Mouse (Mus musculus) CH12.LX (cell line): ENCODE data around the gene Tfdp1. TPM values are rescaled to one million over a fixed set of nuclear protein-coding genes. Genes with fewer than 3 reads are reported as not detected.

Experiments used
- DNase-seq: peaks from one replicate; pipeline ENCODE4 v3.0.0-alpha.2; 2013; ENCODE audit errors: extremely low read depth
- H3K27ac ChIP-seq: 2 replicates; pipeline ENCODE4 v1.5.1; 2012; ENCODE audit warnings: low read depth, mild to moderate bottlenecking, control low read depth, moderate library complexity; ENCODE audit not compliant: insufficient read depth
- H3K27me3 ChIP-seq: replicated peaks from 2 replicates; pipeline ENCODE3; 2012; ENCODE audit warnings: inconsistent platforms
- H3K36me3 ChIP-seq, 2 experiments: replicated peaks in 1 of 2; 2 replicates each; pipeline versions ENCODE3 to v1.6.1; 2012; ENCODE audit warnings: inconsistent platforms in 1 of 2, low read length in 1 of 2, mild to moderate bottlenecking in 1 of 2, mixed read lengths in 1 of 2, moderate library complexity in 1 of 2; ENCODE audit not compliant: control insufficient read depth in 1 of 2, insufficient read depth in 1 of 2
- H3K4me1 ChIP-seq, 2 experiments: 2 replicates each; pipeline ENCODE4 v1.6.1; 2012; ENCODE audit warnings: inconsistent platforms in 1 of 2, moderate library complexity in 1 of 2; ENCODE audit not compliant: insufficient read depth in 2 of 2, control insufficient read depth in 1 of 2
- H3K4me2 ChIP-seq: 2 replicates; pipeline ENCODE4 v1.6.1; 2012; ENCODE audit warnings: low read depth, mild to moderate bottlenecking, control low read depth; ENCODE audit not compliant: poor library complexity, insufficient read depth, severe bottlenecking
- H3K4me3 ChIP-seq, 3 experiments: fragments of 150-350 bp in 1 of 3; sonication (generic) in 1 of 3; replicated peaks in 1 of 3; 2 replicates each; pipeline versions ENCODE3 to v1.5.1; 2011 to 2012; ENCODE audit warnings: low read depth in 2 of 3, low read length in 2 of 3, mild to moderate bottlenecking in 2 of 3, moderate library complexity in 2 of 3, control low read depth in 1 of 3, improper control_type of control experiment in 1 of 3, inconsistent platforms in 1 of 3, mixed read lengths in 1 of 3; ENCODE audit not compliant: poor library complexity in 1 of 3
- H3K79me2 ChIP-seq: replicated peaks from 2 replicates; pipeline ENCODE4 v1.6.1; 2012; ENCODE audit warnings: mild to moderate bottlenecking, moderate library complexity; ENCODE audit not compliant: control insufficient read depth, poor library complexity, insufficient read depth, severe bottlenecking; ENCODE audit errors: extremely low read depth
- H3K9ac ChIP-seq: 2 replicates; pipeline ENCODE4 v1.6.1; 2012; ENCODE audit warnings: low read depth, mild to moderate bottlenecking, control low read depth, moderate library complexity; ENCODE audit not compliant: insufficient read depth
- H3K9me3 ChIP-seq: replicated peaks from 2 replicates; pipeline ENCODE3; 2012; ENCODE audit warnings: low read length, inconsistent platforms, mixed read lengths
- BHLHE40 ChIP-seq: IDR thresholded peaks from 2 replicates; pipeline ENCODE4 v1.6.1; 2011; ENCODE audit warnings: mild to moderate bottlenecking, low read depth, low read length, improper control_type of control experiment
- CHD1 ChIP-seq: IDR thresholded peaks from 2 replicates; pipeline ENCODE4 v1.6.1; 2012; ENCODE audit warnings: low read depth, low read length, improper control_type of control experiment, inconsistent platforms
- CHD2 ChIP-seq: IDR thresholded peaks from 2 replicates; pipeline ENCODE4 v1.6.1; 2011; ENCODE audit warnings: low read length, improper control_type of control experiment
- CTCF ChIP-seq, 2 experiments: IDR thresholded peaks in 1 of 2; conservative IDR thresholded peaks in 1 of 2; 2 replicates each; pipeline ENCODE4 v1.5.1; 2011 to 2012; ENCODE audit warnings: low read depth in 2 of 2, low read length in 2 of 2, improper control_type of control experiment in 1 of 2, inconsistent platforms in 1 of 2, mild to moderate bottlenecking in 1 of 2, moderate library complexity in 1 of 2
- E2F4 ChIP-seq: IDR thresholded peaks from 2 replicates; pipeline ENCODE4 v1.6.1; 2011; ENCODE audit warnings: low read depth, low read length, improper control_type of control experiment; ENCODE audit not compliant: insufficient replicate concordance
- ELF1 ChIP-seq: IDR thresholded peaks from 2 replicates; pipeline ENCODE4 v1.6.1; 2014; ENCODE audit warnings: low read depth, mild to moderate bottlenecking, inconsistent platforms, low read length, improper control_type of control experiment
- EP300 ChIP-seq: IDR thresholded peaks from 2 replicates; pipeline ENCODE4 v1.6.1; 2011; ENCODE audit warnings: low read length, improper control_type of control experiment
- ETS1 ChIP-seq: conservative IDR thresholded peaks from 2 replicates; pipeline ENCODE4 v1.6.1; 2012; ENCODE audit warnings: low read depth, mild to moderate bottlenecking, inconsistent platforms, low read length, improper control_type of control experiment, moderate library complexity
- GABPA ChIP-seq: IDR thresholded peaks from 2 replicates; pipeline ENCODE4 v1.6.1; 2012; ENCODE audit warnings: low read depth, low read length, improper control_type of control experiment, inconsistent platforms; ENCODE audit not compliant: insufficient replicate concordance
- HCFC1 ChIP-seq: IDR thresholded peaks from 2 replicates; pipeline ENCODE4 v1.6.1; 2012; ENCODE audit warnings: low read depth, mild to moderate bottlenecking, inconsistent platforms, low read length, improper control_type of control experiment
- IRF4 ChIP-seq: IDR thresholded peaks from 2 replicates; pipeline ENCODE4 v1.6.1; 2014; ENCODE audit warnings: low read depth, mild to moderate bottlenecking, inconsistent platforms, low read length, improper control_type of control experiment
- JUN ChIP-seq: IDR thresholded peaks from 2 replicates; pipeline ENCODE4 v1.6.1; 2011; ENCODE audit warnings: low read depth, mild to moderate bottlenecking, low read length, improper control_type of control experiment, moderate library complexity; ENCODE audit not compliant: insufficient read depth
- JUND ChIP-seq: conservative IDR thresholded peaks from 2 replicates; pipeline ENCODE4 v1.6.1; 2011; ENCODE audit warnings: low read depth, low read length, improper control_type of control experiment
- KAT2A ChIP-seq: IDR thresholded peaks from 2 replicates; pipeline ENCODE4 v1.6.1; 2012; ENCODE audit warnings: low read length, improper control_type of control experiment, inconsistent platforms; ENCODE audit not compliant: insufficient replicate concordance
- MAFK ChIP-seq: IDR thresholded peaks from 2 replicates; pipeline ENCODE4 v1.6.1; 2011; ENCODE audit warnings: low read length, improper control_type of control experiment; ENCODE audit not compliant: insufficient replicate concordance
- MAX ChIP-seq: IDR thresholded peaks from 2 replicates; pipeline ENCODE4 v1.6.1; 2011; ENCODE audit warnings: low read length, improper control_type of control experiment
- MAZ ChIP-seq: IDR thresholded peaks from 2 replicates; pipeline ENCODE4 v1.6.1; 2012; ENCODE audit warnings: low read depth, mild to moderate bottlenecking, inconsistent platforms, low read length, improper control_type of control experiment, moderate library complexity
- MEF2A ChIP-seq: IDR thresholded peaks from 2 replicates; pipeline ENCODE4 v1.6.1; 2014; ENCODE audit warnings: low read depth, mild to moderate bottlenecking, inconsistent platforms, low read length, improper control_type of control experiment, borderline replicate concordance
- MXI1 ChIP-seq: IDR thresholded peaks from 2 replicates; pipeline ENCODE4 v1.6.1; 2011; ENCODE audit warnings: mild to moderate bottlenecking, low read depth, low read length, improper control_type of control experiment
- MYC ChIP-seq: IDR thresholded peaks from 2 replicates; pipeline ENCODE4 v1.6.1; 2011; ENCODE audit warnings: low read depth, mild to moderate bottlenecking, improper control_type of control experiment, low read length
- NELFE ChIP-seq: IDR thresholded peaks from 2 replicates; pipeline ENCODE4 v1.6.1; 2011; ENCODE audit warnings: low read depth, low read length, improper control_type of control experiment
- NRF1 ChIP-seq: IDR thresholded peaks from 2 replicates; pipeline ENCODE4 v1.6.1; 2014; ENCODE audit warnings: low read depth, mild to moderate bottlenecking, inconsistent platforms, low read length, improper control_type of control experiment, moderate library complexity
- PAX5 ChIP-seq: IDR thresholded peaks from 2 replicates; pipeline ENCODE4 v1.6.1; 2012; ENCODE audit warnings: low read length, inconsistent platforms, mixed read lengths
- POLR2A ChIP-seq: IDR thresholded peaks from 2 replicates; pipeline ENCODE4 v1.6.1; 2011; ENCODE audit warnings: low read depth, mild to moderate bottlenecking, improper control_type of control experiment, low read length
- POLR2AphosphoS2 ChIP-seq: IDR thresholded peaks from 2 replicates; pipeline ENCODE4 v1.6.1; 2011; ENCODE audit warnings: low read depth, low read length, improper control_type of control experiment
- RAD21 ChIP-seq: IDR thresholded peaks from 2 replicates; pipeline ENCODE4 v1.6.1; 2011; ENCODE audit warnings: low read depth, mild to moderate bottlenecking, low read length, improper control_type of control experiment, moderate library complexity
- RCOR1 ChIP-seq: conservative IDR thresholded peaks from 2 replicates; pipeline ENCODE4 v1.6.1; 2012; ENCODE audit warnings: low read depth, mild to moderate bottlenecking, inconsistent platforms, low read length, improper control_type of control experiment
- SIN3A ChIP-seq: IDR thresholded peaks from 2 replicates; pipeline ENCODE4 v1.6.1; 2012; ENCODE audit warnings: low read length, improper control_type of control experiment, inconsistent platforms
- SMC3 ChIP-seq: IDR thresholded peaks from 2 replicates; pipeline ENCODE4 v1.6.1; 2011; ENCODE audit warnings: low read depth, low read length, improper control_type of control experiment
- TBP ChIP-seq: conservative IDR thresholded peaks from 2 replicates; pipeline ENCODE4 v1.6.1; 2011; ENCODE audit warnings: low read depth, low read length, improper control_type of control experiment
- TCF12 ChIP-seq: IDR thresholded peaks from 2 replicates; pipeline ENCODE4 v1.6.1; 2014; ENCODE audit warnings: low read depth, mild to moderate bottlenecking, inconsistent platforms, low read length, improper control_type of control experiment
- UBTF ChIP-seq: IDR thresholded peaks from 2 replicates; pipeline ENCODE4 v1.6.1; 2012; ENCODE audit warnings: low read depth, mild to moderate bottlenecking, inconsistent platforms, low read length, improper control_type of control experiment, moderate library complexity
- USF1 ChIP-seq: IDR thresholded peaks from 2 replicates; pipeline ENCODE4 v1.6.1; 2014; ENCODE audit warnings: low read depth, mild to moderate bottlenecking, inconsistent platforms, low read length, improper control_type of control experiment
- USF2 ChIP-seq: conservative IDR thresholded peaks from 2 replicates; pipeline ENCODE4 v1.6.1; 2011; ENCODE audit warnings: low read depth, low read length, improper control_type of control experiment
- ZC3H11A ChIP-seq: IDR thresholded peaks from 2 replicates; pipeline ENCODE4 v1.6.1; 2012; ENCODE audit warnings: low read depth, mild to moderate bottlenecking, inconsistent platforms, low read length, improper control_type of control experiment
- ZKSCAN1 ChIP-seq: IDR thresholded peaks from 2 replicates; pipeline ENCODE4 v1.6.1; 2012; ENCODE audit warnings: low read depth, inconsistent platforms, low read length, improper control_type of control experiment, borderline replicate concordance
- ZMIZ1 ChIP-seq: IDR thresholded peaks from 2 replicates; pipeline ENCODE4 v1.6.1; 2012; ENCODE audit warnings: low read depth, mild to moderate bottlenecking, inconsistent platforms, low read length, improper control_type of control experiment
- ZNF384 ChIP-seq: IDR thresholded peaks from 2 replicates; pipeline ENCODE4 v1.6.1; 2012; ENCODE audit warnings: low read depth, low read length, improper control_type of control experiment, inconsistent platforms
- dilution Hi-C: fragments of 300-500 bp; cut with MboI; formaldehyde crosslinking; loops from 2 replicates; pipeline ENCODE4 v1.14.3; 2020; ENCODE audit warnings: low sequenced_read_pairs; ENCODE audit not compliant: extremely low pct_unique_long_range_greater_than_20kb, extremely low pct_ligation_motif_present
- in situ Hi-C: fragments of 300-500 bp; cut with MboI; formaldehyde crosslinking; loops from 3 replicates; pipeline ENCODE4 v1.14.3; 2019; ENCODE audit warnings: low sequenced_read_pairs, low pct_ligation_motif_present, low pct_unique_long_range_greater_than_20kb, mixed read lengths
- polyA plus RNA-seq: library from polyadenylated mRNA; unstranded; fragments of >175 nt; gene quantifications from 2 replicates; pipeline ENCODE4 v1.2.1, GENCODE M21; 2012; ENCODE audit warnings: low read depth; ENCODE audit not compliant: insufficient read length
- total RNA-seq, 2 experiments: library from RNA; depleted of rRNA; stranded (reverse); fragments of 300-350 nt in 1 of 2; fragments of >200 nt in 1 of 2; gene quantifications; 2 replicates each; pipeline ENCODE4 v1.2.3; 2012 to 2014

Tfdp1 gene
- total RNA-seq (2012; rRNA removed) (189 and 226 TPM in 2 replicates), total RNA-seq (2014; rRNA removed) (338 and 351 TPM in 2 replicates), polyA plus RNA-seq (288 and 301 TPM in 2 replicates)

DNA sequence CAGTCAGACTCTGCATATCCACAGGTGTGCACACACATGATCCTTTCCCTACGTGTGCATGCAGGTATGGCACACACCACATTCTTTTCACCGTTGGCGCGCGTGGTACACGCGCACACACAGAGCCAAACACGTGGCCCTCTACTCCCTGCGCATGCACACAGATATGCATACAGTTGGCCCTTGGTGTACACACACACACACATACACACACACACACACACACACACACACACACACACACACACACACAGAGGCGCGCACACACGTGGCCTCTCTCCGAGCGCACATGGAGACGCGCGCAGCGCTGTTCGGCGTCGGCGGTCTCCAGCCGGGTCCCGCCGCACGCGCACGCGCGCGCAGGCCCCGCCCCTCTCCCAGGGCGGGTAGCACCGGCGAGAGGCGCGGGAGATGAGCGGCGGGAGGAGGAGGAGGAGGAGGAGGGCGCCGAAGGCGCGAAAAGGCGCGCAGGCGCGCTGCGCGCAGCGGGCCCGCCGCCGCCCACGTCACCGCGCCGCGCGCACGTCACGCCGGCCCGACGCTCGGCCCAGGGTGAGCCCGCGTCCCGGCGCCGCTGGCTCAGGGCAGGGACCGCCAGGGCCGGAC, at the start of gene Tfdp1:
Tfdp1 (plus strand) TSS at position 497 of the 606 bp plus-strand sequence.
- DNase-seq: peak; percentile 84
- H3K4me3 ChIP-seq: peak within 1 kb of the TSS; percentile 76 to 97 (median 86)
- in situ Hi-C loops: no loop called here

DNA sequence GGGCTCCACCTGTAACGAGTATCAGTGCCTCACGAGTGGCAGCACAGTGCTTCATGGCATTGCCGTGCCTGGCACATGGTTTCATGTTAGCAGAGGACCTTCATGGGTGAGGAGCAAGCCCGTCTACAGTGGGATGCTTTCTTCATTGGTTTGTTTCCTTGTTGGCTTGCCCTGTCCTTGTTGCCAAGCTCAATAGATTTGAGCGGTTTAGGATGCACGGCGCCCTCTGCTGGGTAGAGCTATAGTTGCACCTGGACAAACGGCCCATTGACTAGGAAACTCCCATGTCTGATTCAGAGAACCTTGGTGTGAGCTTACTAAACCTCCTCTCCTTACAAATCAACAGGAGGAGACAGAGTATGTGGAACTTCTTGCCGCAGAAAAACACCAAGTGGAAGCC, 46.2 kb upstream of the Tfdp1 start:
- peaks cover 3% of the 10 kb centered on the region for H3K27me3 ChIP-seq
- in situ Hi-C loops: no loop called here
- no peak overlapping the region for H3K9ac ChIP-seq
- H3K36me3 ChIP-seq: peaks cover 30 to 45% of the 10 kb centered on the region in 2 experiments
- H3K79me2 ChIP-seq: no peaks in the 10 kb centered on the region
- dilution Hi-C loops: no loop called here
- no peak overlapping the region for H3K4me3 ChIP-seq
- no peaks in the 10 kb centered on the region for H3K9me3 ChIP-seq
- peaks cover 16 to 27% of the 10 kb centered on the region in 2 experiments for H3K4me1 ChIP-seq
- H3K4me2 ChIP-seq: no peak overlapping the region
- peak; percentile 85 for DNase-seq
- H3K27ac ChIP-seq: no peak overlapping the region; the same call in 1 of the 2 replicates
- TF ChIP-seq CTCF (conservative IDR thresholded peaks at IDR 0.05 in 1 of 2, IDR thresholded peaks at IDR 0.05 in 1 of 2; ENCODE audit: low read depth in 2 of 2, low read length in 2 of 2): peak; percentile 80 to 87
- no peak for TF ChIP-seq TCF12
- TF ChIP-seq KAT2A: no peak
- no peak for TF ChIP-seq GABPA
- peak; percentile 64 for TF ChIP-seq SMC3
- 0 out of 2 replicates have a peak, but pooled peaks have one; percentile 27 for TF ChIP-seq IRF4
- no peak for TF ChIP-seq RCOR1
- TF ChIP-seq BHLHE40: no peak
- TF ChIP-seq JUN: no peak
- no peak for TF ChIP-seq MAZ
- TF ChIP-seq POLR2A: no peak
- TF ChIP-seq UBTF: no peak
- TF ChIP-seq USF2: no peak
- TF ChIP-seq POLR2AphosphoS2: no peak
- TF ChIP-seq ELF1: 0 out of 2 replicates have a peak, but pooled peaks have one; percentile 23
- TF ChIP-seq NRF1: 0 out of 2 replicates have a peak, but pooled peaks have one; percentile 7

More for the DNA sequence above, at the start of gene Tfdp1:
- Histone ChIP-seq H3K4me1 (peaks cover 18 to 45% of the 10 kb centered on the region in 2 experiments), H3K27ac (peak within 1 kb of the TSS; percentile 42), H3K9ac (peak within 1 kb of the TSS; percentile 99), H3K4me2 (peak within 1 kb of the TSS; percentile 74), H3K9me3 (no peaks in the 10 kb centered on the region), H3K27me3 (no peaks in the 10 kb centered on the region), H3K36me3 (peaks cover 12 to 32% of the 10 kb centered on the region in 2 experiments), H3K79me2 (peaks cover 47% of the 10 kb centered on the region)
- dilution Hi-C loops: no loop called here
- TF ChIP-seq MEF2A (0 out of 2 replicates have a peak, but pooled peaks have one; percentile 13), ELF1 (0 out of 2 replicates have a peak, but pooled peaks have one; percentile 6), SMC3 (no peak), ZNF384 (no peak), MAX (peak; percentile 98), JUND (no peak), NELFE (peak; percentile 70), CTCF (conservative IDR thresholded peaks at IDR 0.05 in 1 of 2, IDR thresholded peaks at IDR 0.05 in 1 of 2; ENCODE audit: low read depth in 2 of 2, low read length in 2 of 2) (no peak), RCOR1 (no peak), POLR2AphosphoS2 (no peak), GABPA (no peak), RAD21 (no peak), ZKSCAN1 (no peak), PAX5 (no peak), ETS1 (0 out of 2 replicates have a peak, but pooled peaks have one; percentile 19), POLR2A (peak; percentile 85), TBP (0 out of 2 replicates have a peak, but pooled peaks have one; percentile 19), USF2 (peak; percentile 5; the same call in 1 of the 2 replicates), CHD1 (no peak), ZMIZ1 (0 out of 2 replicates have a peak, but pooled peaks have one; percentile 33), MAFK (no peak), ZC3H11A (no peak), MAZ (no peak), EP300 (no peak), E2F4 (peak; percentile 91), USF1 (peak; percentile 30), MYC (peak; percentile 96), BHLHE40 (peak; percentile 64), CHD2 (no peak), IRF4 (no peak), KAT2A (peak; percentile 79; the same call in 1 of the 2 replicates), JUN (no peak), SIN3A (no peak), TCF12 (peak; percentile 58; the same call in 1 of the 2 replicates), HCFC1 (peak; percentile 19; the same call in 1 of the 2 replicates), MXI1 (peak; percentile 96), UBTF (no peak), NRF1 (peak; percentile 89)
